Comparison of ENCODE assay signal across 19 mouse cellular contexts in genomic region chr17:64248246-64248645, GRCm38 (mm10).
DNase-seq lines count a peak whose midpoint lies in the region; ATAC-seq and TF ChIP-seq lines count a peak whose summit lies in the region.
"Had no signal": no experiment of that assay in that cellular context is flagged by ENCODE, and none has a peak within 500 bp of the region (broad histone marks: within the 10 kb centered on the region; RNA-seq: fewer than 3 reads in every experiment).

No protein-coding gene starts in this region.

- H3K27ac ChIP-seq in heart, embryonic 10.5 days: no peak overlapping the region
- H3K27ac ChIP-seq in intestine, postnatal 0 days (ENCODE audit: low read depth, low read length): no peak overlapping the region
- H3K27ac ChIP-seq in gastrocnemius, adult 2 months: no peak overlapping the region
- H3K27ac ChIP-seq: embryonic facial prominence, embryonic 12.5 days; forebrain, embryonic 15.5 days; hindbrain, embryonic 13.5 days; midbrain, embryonic 12.5 days; neural tube, embryonic 13.5 days had no signal

- intact Hi-C loops in gastrocnemius, adult 2 months (cut with DNase I): no loop called here

- TF ChIP-seq CTCF in intestine, postnatal 0 days (IDR thresholded peaks at IDR 0.05; ENCODE audit: low read depth): no peak
- TF ChIP-seq CTCF in gastrocnemius, adult 2 months (IDR thresholded peaks at IDR 0.05): no peak

- no peaks in the 10 kb centered on the region for H3K27me3 ChIP-seq in heart, embryonic 10.5 days (ENCODE audit: insufficient read depth, poor library complexity, severe bottlenecking)
- H3K27me3 ChIP-seq in intestine, postnatal 0 days (replicated peaks; ENCODE audit: control insufficient read depth, insufficient read depth, low read length): no peaks in the 10 kb centered on the region
- H3K27me3 ChIP-seq: embryonic facial prominence, embryonic 12.5 days; forebrain, embryonic 15.5 days; heart, embryonic 12.5 days; hindbrain, embryonic 13.5 days; midbrain, embryonic 12.5 days; neural tube, embryonic 13.5 days had no signal

- no peaks in the 10 kb centered on the region for H3K36me3 ChIP-seq in heart, embryonic 10.5 days
- no peaks in the 10 kb centered on the region for H3K36me3 ChIP-seq in intestine, postnatal 0 days (ENCODE audit: control insufficient read depth, insufficient read depth)
- H3K36me3 ChIP-seq: embryonic facial prominence, embryonic 12.5 days; forebrain, embryonic 15.5 days; heart, embryonic 12.5 days; hindbrain, embryonic 13.5 days; midbrain, embryonic 12.5 days; neural tube, embryonic 13.5 days had no signal

- WGBS in heart, embryonic 10.5 days: 64% methylated on average over 3 of the region's 3 CpGs
- WGBS in intestine, postnatal 0 days: 88% methylated on average over 3 of the region's 3 CpGs

- peak; percentile 35 for DNase-seq in heart, adult 11 months
- no peak for DNase-seq in heart, embryonic 10.5 days (ENCODE audit: low spot score)
- peak; percentile 45 for DNase-seq in 3T3-L1 (ENCODE audit: low read depth, low spot score)
- peak; percentile 27 for DNase-seq in NIH3T3 (ENCODE audit: low read depth)
- no peak for DNase-seq in gastrocnemius, adult 2 months
- no peak for DNase-seq in embryo, embryonic 9.5 days (ENCODE audit: extremely low spot score)
- DNase-seq: B cell, adult 2 months; cerebellum, adult 8-10 months; heart, postnatal 14 days; lung, adult 2 months had no signal

- no peak overlapping the region for H3K9ac ChIP-seq in intestine, postnatal 0 days (ENCODE audit: low read depth, low read length)
- H3K9ac ChIP-seq: embryonic facial prominence, embryonic 12.5 days; forebrain, embryonic 15.5 days; heart, embryonic 12.5 days; hindbrain, embryonic 13.5 days; midbrain, embryonic 12.5 days; neural tube, embryonic 13.5 days had no signal

- no peaks in the 10 kb centered on the region; the same call in 1 of the 2 replicates for H3K4me1 ChIP-seq in heart, embryonic 10.5 days
- no peaks in the 10 kb centered on the region for H3K4me1 ChIP-seq in intestine, postnatal 0 days (replicated peaks; ENCODE audit: control insufficient read depth, insufficient read depth, low read length)
- H3K4me1 ChIP-seq: embryonic facial prominence, embryonic 12.5 days; forebrain, embryonic 15.5 days; heart, embryonic 12.5 days; midbrain, embryonic 12.5 days had no signal

- H3K4me2 ChIP-seq in intestine, postnatal 0 days (replicated peaks; ENCODE audit: low read depth): no peak overlapping the region
- H3K4me2 ChIP-seq: embryonic facial prominence, embryonic 12.5 days; forebrain, embryonic 15.5 days; heart, embryonic 12.5 days; hindbrain, embryonic 13.5 days; liver, embryonic 11.5 days; midbrain, embryonic 12.5 days; neural tube, embryonic 13.5 days had no signal

- peak; percentile 77 for ATAC-seq in inflammation-experienced regulatory T-cells, adult 6 months
- ATAC-seq in intestine, postnatal 0 days: no peak
- ATAC-seq: forebrain, embryonic 15.5 days had no signal

- H3K9me3 ChIP-seq in heart, embryonic 10.5 days: no peaks in the 10 kb centered on the region
- no peaks in the 10 kb centered on the region for H3K9me3 ChIP-seq in intestine, postnatal 0 days (ENCODE audit: control insufficient read depth)
- H3K9me3 ChIP-seq: embryonic facial prominence, embryonic 12.5 days; forebrain, embryonic 15.5 days; hindbrain, embryonic 13.5 days; midbrain, embryonic 12.5 days; neural tube, embryonic 13.5 days had no signal

- no peak overlapping the region for H3K4me3 ChIP-seq in heart, embryonic 10.5 days
- H3K4me3 ChIP-seq in intestine, postnatal 0 days (ENCODE audit: low read depth, low read length): no peak overlapping the region
- H3K4me3 ChIP-seq in gastrocnemius, adult 2 months: no peak overlapping the region
- H3K4me3 ChIP-seq: embryonic facial prominence, embryonic 12.5 days; forebrain, embryonic 15.5 days; heart, embryonic 12.5 days; hindbrain, embryonic 13.5 days; midbrain, embryonic 12.5 days; neural tube, embryonic 13.5 days had no signal

Comparison
In these comparisons a context has a peak if more than half of its experiments do, and no peak if none do; other contexts are left out.
1. DNase-seq: peak in heart, adult 11 months (single experiment), 3T3-L1 (single experiment) and NIH3T3 (single experiment); none in heart, embryonic 10.5 days (single experiment), gastrocnemius, adult 2 months (single experiment) and embryo, embryonic 9.5 days (single experiment).